Mouse (Mus musculus): ENCODE measurements around the gene Neb. TPM values are rescaled to one million over a fixed set of nuclear protein-coding genes. Genes with fewer than 3 reads are reported as not detected.

Neb gene
- polyA plus RNA-seq, 1 experiment: 3.1 TPM

DNA sequence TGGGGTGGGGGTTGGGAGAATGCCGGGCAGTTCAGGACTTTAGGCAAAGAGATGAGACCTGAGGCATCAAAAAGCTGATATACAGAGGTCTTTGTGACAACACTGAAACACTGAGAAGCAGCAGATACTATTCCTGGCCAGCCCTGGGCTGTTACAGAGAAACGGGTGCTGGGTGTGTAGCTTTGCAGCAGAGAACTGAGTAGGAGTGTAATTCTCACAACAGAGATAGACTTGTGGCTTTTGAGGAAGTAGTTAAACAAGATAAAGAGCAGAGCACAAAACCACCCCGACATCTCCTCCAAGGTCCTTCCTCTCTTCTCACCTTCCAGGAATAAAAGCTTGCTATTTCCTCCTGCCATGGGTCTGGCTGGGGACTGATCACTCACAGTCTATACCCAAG, 62.5 kb downstream of the Neb start:
- DNase-seq (ENCODE audit: extremely low spot score in 1 of 2, low spot score in 1 of 2): no peak

DNA sequence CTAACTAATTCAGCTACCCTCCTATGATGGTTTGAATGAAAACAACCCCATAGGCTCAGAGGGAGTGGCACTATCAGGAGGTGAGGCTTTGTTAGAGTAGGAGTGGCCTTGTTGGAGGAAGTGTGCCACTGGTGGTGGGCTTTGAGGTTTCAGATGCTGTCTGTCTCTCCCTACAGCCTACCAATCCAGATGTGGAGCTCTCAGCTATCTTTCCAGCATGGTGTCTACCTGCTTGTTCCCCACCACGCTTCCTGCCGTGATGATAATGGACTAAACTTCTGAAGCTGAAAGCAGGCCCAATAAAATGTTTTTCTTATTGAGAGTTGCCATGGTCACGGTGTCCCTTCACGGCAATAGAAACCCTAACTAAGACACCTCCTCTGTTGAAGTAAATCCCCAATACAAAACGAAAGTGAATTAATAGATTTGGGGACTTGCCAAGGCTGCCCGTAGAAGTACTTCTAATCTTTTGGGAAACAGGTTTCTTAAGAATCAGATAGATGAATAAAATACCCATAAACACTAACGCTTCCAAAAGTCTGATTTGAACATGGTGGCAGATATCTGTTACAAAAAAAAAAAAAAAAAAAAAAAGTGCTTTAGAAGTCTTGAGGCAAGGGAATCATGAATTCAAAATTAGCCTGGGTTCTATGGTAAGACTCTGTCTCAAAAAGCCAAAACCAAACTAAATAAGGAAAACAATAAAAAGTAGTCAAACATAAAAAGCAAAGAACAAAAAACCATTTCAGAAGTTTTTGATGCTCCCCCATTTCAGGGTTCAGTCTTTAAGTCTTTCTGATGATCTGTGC, 63.1 kb downstream of the Neb start:
- no peak for DNase-seq (ENCODE audit: extremely low spot score in 1 of 2, low spot score in 1 of 2)

DNA sequence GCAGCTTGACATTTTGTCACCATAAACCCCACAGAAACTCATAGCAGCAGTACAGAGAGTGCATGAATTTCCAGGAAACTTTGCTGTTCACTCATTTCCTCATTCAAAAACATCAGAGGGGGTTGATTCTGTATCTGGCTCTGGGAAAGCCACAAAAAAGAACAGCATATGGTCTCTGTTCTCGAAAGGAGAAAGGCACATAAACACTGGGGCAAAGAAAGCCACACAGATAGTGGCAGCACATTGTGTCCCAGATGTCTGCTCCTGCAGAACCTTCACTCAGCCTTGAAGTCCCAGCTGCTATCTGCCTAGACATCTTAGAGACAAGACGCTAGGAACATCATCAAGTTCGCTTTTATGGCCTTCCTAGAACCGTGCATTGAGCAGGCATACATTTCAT, 67.5 kb downstream of the Neb start:
- no peak for DNase-seq (ENCODE audit: extremely low spot score in 1 of 2, low spot score in 1 of 2)

DNA sequence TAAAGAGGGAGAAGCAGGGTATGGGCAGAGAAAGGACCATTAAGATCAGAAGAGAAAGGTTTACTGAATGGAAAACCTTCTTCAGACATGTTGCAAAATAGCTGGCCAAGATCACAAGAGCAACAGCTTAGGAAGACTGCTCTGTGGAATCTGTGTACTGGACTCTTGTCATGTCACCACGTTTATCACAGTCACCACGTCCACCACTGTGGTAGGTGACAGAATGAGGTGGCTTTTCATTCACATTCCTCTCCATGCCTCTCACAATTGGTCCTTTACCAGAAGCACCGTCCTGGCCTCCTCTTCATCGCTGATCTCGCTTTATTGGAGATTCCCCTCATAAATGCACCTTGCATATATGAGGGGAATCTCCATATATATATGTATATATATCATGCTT, 71.6 kb downstream of the Neb start:
- DNase-seq (ENCODE audit: extremely low spot score in 1 of 2, low spot score in 1 of 2): no peak

DNA sequence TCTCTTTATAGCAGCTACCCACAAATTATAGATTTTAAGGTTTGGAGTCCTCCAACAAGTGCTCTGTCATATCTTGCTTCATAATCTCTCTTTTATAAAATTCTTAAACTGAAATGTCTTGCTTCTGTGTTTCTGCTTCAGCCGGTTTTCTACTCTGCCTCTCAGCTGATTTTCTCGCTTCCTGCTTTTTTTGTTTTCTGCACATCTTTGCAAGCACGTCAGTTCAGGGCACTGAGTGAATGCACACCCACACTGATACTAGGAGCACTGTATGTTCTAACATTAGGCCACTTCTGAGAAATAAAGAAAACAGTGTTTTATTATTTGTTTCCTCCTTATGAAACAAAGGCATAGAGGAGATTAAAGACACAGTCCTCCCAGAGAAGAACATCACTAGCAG, 73.7 kb downstream of the Neb start:
- DNase-seq (ENCODE audit: extremely low spot score in 1 of 2, low spot score in 1 of 2): no peak

DNA sequence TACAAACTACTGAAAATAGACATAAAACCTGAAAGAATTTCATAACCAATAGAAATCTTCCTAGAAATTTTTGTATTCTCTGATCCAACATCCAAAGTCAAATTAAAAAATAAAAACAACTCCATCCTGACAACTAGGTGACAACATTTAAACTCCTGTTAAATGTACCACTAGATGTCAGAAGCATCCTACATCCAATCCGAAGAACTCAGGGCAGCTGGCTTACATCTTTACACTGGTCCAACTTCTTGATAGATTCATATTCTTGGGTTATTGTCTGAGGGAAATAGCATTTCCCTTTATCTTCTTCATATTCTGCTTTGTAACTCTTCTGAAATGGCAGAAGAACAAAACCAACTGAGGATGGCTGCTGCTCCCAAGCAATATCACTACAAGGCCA, 74.9 kb downstream of the Neb start:
- DNase-seq (ENCODE audit: extremely low spot score in 1 of 2, low spot score in 1 of 2): no peak

DNA sequence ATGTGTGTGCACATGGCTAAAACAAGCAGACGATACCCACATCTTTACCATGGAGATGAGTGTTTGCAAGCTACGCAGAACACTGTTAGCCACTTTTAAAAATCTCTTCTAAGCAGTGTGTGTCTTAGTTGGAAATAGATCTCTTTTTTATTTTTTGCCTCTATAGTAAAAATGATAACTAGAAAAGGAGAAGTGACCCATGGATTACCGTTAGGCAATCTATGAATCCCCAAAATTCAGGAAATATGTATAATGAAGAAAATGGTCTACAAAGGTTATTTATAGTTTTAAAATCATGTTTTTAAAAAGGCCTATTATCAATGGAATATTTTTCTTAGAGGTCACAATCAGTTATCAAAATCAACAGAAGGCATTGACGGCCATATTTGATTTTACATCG, 80.3 kb downstream of the Neb start:
- DNase-seq (ENCODE audit: extremely low spot score in 1 of 2, low spot score in 1 of 2): no peak

DNA sequence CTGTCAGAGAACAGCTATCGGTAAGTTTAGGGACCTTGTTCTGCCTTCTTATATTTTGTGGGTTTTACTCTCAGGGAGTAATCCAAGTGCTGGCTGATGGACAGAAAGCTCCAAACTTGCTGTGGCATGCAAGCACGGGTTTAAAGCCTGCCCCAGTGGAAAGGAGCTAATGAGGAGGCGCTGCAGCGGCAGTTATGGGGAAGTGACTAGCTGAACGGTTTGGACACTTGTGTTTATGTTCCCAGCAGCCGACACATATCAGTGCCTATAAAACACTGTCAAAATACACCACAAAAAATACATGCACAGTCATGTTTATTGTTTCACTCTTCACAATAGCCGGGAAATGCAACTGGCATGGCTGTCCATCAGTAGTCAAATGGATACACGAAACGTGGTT, 81.5 kb downstream of the Neb start:
- DNase-seq (ENCODE audit: extremely low spot score in 1 of 2, low spot score in 1 of 2): no peak

DNA sequence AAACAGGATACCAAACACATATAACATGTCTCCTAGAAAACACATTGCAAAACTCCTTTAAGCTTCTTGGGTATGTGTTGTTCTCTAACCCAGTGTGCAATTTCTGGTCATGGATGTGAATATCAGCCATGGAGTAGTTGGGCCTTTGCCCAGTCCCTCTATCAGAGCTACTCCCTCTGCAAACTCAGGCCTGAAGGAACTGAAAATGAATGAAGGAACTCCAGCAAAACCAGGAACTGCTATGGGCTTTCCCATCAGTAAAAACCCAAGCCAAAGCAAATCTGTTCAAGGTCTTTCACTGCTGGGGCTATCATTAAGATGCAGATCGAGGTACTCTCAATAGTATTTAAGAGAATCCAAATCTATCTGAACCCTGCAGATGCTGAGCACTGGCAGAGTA, 90.8 kb downstream of the Neb start:
- DNase-seq (ENCODE audit: extremely low spot score in 1 of 2, low spot score in 1 of 2): no peak

DNA sequence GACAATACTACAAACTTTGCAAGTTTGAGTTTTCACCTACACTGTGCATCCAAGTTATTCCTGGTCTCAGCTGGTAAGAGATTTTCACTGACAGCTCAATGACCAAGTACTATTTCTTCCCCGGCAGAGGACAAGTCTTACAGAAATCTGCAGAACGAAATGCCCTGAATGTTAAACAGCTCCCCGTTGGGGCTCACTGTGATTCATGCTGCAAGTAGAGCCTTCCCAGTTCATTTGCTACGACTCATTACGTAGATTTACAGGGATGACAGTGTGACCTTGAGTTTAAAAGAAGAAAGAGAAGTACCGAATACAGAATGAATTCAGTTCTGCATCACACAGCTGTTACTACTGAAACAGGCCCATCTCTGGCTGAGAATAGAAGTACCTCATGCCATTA, 91.9 kb downstream of the Neb start:
- no peak for DNase-seq (ENCODE audit: extremely low spot score in 1 of 2, low spot score in 1 of 2)

DNA sequence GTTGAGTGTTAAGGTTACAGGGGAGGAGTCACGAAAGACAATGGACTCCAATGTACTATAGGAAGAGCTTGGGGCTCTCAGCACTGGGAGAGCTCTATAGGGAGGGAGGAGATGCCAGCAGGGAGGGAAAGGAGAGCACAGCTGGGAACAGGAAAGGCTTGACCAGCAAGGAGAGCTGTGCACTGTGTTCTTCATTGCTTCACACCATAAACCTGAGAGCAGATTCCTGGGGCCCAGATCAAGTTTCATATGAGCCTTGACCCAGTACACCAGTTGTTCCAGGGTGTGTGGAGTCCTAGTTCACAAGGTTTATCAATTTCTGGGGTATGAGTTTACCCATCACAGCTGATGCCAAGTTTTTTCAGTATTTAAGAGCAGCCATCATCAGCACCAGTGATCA, 106.1 kb downstream of the Neb start:
- no peak for DNase-seq (ENCODE audit: extremely low spot score in 1 of 2, low spot score in 1 of 2)

DNA sequence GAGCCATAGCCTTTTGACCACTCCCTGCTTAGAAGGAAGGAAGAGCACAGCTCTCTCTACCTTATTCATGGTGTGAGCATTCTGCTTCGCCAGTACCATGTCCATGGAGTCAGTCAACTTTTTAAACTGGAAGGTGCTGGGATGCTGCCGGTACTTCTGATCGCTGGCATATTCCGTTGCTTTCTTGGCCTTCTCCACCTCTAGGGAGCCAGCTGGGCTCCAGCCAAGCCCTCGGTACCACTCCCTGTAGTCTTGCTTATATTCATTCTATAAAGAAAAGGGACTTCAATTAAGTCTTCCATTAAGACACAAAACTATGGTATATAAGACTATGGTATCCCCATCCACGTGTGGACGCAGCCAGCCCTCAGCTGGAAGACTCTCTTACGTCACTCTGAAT, 107.4 kb downstream of the Neb start:
- no peak for DNase-seq (ENCODE audit: extremely low spot score in 1 of 2, low spot score in 1 of 2)

DNA sequence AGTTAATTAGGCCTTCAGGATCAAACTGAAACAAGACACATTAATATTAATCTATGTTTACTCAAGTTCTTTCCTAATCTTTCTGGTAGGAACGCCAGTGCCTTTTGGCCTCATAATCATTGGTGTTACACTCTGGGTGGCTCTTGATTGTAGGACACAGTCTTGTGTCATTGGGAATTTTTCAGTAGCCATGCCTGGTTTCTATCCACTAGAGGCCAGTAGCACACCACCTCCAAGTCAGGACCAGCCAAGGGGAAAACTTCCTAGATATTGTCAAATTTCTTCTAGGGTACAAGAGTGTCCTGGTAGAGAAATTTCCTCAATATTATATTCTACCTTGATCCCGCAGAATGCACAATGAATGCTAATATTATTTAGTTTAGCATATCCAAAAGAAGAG, 116.1 kb downstream of the Neb start:
- peak in 1 of 2 experiments; percentile 74 for DNase-seq (ENCODE audit: extremely low spot score in 1 of 2, low spot score in 1 of 2)

DNA sequence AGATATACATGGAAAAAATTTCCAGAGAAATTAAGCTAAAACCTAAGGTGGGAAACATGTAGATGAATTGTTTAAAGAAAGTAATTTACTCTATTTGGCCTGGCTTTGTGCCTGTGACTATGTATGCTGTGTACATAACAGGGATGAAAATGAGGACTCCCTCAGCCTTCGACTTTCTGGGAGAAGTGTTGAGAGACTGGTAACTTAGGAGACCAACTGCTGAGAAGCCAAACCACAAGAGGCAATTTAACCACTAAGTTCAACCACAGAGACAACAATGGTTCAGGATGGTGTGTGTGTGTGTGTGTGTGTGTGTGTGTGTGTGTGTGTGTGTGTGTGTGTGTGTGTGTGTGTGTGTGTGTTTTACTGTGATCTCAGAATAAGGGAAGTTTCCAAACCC, 126.2 kb downstream of the Neb start:
- no peak for DNase-seq (ENCODE audit: extremely low spot score in 1 of 2, low spot score in 1 of 2)

DNA sequence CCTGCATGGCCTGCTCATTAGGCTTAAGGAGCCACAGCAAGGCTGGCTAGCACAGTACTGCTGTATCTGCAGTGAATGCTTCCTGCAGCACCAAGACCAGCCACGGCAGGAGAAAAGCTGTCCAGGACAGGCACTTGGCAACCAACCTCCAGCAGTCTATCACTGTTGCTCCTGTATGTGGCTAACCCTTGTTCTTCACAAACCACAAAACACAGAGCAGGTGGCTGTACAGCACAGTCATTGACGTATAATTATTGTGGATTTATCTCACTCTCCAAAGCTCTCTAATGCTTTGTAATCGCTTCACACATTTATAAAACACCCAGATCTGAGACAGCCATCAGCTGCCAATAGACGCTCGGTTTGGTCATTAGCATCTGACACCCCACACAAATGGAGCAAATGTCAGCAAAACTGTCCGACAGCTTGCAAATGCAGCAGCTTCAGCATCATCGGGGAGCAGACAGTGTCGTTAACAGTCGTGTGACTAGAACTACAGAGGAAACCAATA, 129.9 kb downstream of the Neb start:
- no peak for DNase-seq (ENCODE audit: extremely low spot score in 1 of 2, low spot score in 1 of 2)

DNA sequence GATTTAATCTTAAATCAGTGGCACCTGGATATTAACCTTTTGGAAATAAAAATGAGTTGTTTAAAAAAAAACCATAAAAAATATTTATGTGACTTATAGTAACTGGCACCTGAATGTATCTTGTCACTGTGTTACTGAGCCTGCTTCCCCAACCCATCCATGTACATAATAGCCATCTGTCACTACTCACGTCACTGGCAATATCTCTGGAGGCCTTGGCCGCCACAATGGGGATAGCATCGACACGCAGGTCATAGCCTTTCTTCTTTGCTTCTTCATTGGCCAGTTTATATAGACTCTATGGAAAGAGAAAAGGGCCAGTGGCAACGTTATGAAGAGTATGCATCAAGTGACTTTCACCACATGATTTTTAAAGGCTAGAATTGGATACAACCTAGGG, 133.2 kb downstream of the Neb start:
- DNase-seq (ENCODE audit: extremely low spot score in 1 of 2, low spot score in 1 of 2): no peak

DNA sequence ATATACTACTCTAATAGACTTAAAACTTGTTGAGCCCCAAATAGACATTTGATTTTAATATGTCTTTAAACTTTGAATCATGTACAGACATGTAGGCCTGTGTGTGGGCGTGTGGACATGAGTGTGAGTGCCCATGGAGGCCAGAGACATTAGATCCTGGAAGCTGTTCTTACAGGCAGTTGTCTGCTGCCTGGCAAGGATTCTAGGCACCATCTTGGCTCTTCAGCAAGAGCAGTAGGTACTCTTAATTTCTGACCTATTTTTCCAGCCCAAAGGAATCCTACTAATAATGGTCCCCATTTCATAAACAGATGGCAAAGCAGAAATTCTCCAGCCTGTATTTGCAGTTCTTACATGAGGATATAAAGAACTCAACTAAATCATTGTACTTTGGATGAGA, 135.6 kb downstream of the Neb start:
- DNase-seq (ENCODE audit: extremely low spot score in 1 of 2, low spot score in 1 of 2): no peak

DNA sequence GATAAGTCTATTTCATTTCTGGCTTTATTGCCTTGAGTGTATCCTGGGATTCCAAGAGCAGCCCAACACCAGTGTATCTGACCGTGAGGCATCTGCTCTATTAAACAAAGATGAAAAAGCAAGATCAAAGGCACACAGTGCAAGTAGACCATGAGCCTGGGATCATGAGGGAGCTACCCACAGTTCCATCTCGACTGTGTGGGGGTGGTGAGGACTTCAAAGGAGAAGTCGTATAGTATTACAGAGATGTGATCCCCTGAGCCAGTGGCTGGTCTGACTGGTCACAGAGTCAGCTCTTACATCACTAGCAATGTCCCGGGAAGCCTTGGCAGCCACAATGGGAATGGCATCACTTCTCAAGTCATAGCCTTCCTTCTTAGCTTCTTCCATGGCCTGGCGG, 140.4 kb downstream of the Neb start:
- DNase-seq (ENCODE audit: extremely low spot score in 1 of 2, low spot score in 1 of 2): no peak

DNA sequence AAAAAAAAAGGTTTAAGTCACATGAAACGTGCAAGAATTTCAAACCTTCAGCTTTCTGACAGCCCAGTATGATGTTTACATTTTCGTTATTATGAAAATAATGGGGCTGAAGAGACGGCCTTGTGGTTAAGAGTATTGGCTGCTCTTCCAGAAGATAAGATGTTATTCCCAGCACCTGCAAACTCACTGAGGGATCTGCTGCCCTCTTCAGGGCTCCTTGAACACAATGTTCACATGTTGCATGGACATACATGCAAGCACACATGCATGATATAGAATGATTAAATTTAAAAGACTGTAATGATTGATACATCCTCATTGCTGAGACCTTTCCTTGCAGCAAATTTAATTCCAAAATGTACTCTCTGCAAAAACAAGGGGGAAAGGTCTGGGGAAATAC, 150.7 kb downstream of the Neb start:
- DNase-seq (ENCODE audit: extremely low spot score in 1 of 2, low spot score in 1 of 2): peak in 1 of 2 experiments; percentile 19

DNA sequence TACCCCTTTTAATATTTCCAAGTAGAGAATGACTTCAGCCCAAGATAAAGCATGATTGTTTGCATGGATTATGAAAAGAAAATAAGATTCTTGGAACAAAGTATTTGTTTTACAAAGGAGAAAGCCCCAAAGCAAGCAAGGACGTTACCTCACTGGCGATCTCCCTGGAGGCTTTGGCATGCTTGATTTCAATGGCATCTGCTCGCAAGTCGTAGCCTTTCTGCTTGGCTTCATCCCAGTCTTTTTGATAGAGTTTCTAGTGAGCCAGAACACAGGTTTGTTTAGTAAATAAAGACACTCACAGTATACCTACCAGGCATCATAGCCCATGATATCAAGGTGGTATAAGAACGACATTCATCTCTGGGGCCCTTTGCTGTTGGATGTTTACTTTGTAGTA, 153.9 kb downstream of the Neb start:
- DNase-seq (ENCODE audit: extremely low spot score in 1 of 2, low spot score in 1 of 2): no peak

DNA sequence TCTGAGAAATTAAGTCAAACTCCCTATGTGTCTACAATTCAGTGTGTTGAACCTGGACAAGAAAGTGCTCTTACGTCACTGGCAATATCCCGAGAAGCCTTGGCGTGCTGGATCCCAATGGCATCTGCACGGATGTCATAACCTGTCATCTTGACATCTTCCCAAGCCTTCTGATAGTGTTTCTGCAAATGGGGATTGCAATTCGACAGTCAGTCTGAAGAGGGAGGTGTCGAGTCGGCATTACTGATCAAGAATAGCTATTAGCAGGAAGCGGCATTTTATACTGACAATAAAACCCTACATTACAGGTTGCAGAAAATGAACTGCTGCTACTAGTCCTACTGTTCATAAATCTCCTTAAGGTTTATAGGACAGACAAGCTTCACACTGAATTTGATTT, 158.2 kb downstream of the Neb start:
- DNase-seq (ENCODE audit: extremely low spot score in 1 of 2, low spot score in 1 of 2): peak in 1 of 2 experiments; percentile 33

DNA sequence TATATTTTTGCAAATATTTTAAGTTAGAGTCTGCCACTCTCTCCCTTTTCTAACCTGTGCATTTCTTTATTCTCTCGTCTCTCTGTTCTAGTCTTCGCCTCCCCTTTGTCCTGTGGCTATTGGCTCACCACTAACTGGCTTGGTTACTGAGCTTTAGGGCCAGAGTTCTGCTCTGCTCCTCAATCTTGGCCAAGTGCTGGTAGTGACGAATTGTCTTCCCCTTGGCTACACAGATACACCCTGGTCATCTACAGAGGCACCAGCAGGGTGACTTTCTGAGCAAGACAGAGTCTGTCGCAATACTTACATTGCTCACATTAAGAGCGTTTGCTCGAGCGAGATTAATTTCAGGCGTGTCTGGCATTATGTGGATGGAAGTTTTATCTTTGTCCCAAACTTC, 162.3 kb downstream of the Neb start:
- DNase-seq (ENCODE audit: extremely low spot score in 1 of 2, low spot score in 1 of 2): no peak

DNA sequence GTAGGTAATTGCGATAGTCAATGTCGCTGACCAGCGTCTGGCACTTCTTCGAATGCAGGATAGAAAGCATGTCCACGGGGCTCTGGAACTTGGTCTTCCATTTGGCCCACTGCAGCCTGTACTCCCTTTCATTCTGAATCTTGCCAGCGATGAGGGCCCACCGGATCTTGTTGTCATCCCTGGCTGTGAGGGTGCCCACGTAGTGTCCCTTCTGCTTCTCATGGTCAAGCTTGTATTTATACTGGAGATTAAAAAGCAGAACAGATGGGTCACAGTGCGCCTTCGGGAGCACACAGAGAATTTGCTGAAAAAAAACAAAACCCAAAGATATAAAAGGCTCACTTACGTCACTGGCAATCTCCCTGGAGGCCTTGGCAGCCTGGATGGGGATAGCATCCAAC, 165.7 kb downstream of the Neb start:
- peak in 1 of 2 experiments; percentile 6 for DNase-seq (ENCODE audit: extremely low spot score in 1 of 2, low spot score in 1 of 2)
